Mouse (Mus musculus): Measurements from ENCODE around the gene Rbm33. TPM values are rescaled to one million over a fixed set of nuclear protein-coding genes. Genes with fewer than 3 reads are reported as not detected.

Gene Rbm33
- polyA plus RNA-seq, 1 experiment: 52.6 TPM

DNA sequence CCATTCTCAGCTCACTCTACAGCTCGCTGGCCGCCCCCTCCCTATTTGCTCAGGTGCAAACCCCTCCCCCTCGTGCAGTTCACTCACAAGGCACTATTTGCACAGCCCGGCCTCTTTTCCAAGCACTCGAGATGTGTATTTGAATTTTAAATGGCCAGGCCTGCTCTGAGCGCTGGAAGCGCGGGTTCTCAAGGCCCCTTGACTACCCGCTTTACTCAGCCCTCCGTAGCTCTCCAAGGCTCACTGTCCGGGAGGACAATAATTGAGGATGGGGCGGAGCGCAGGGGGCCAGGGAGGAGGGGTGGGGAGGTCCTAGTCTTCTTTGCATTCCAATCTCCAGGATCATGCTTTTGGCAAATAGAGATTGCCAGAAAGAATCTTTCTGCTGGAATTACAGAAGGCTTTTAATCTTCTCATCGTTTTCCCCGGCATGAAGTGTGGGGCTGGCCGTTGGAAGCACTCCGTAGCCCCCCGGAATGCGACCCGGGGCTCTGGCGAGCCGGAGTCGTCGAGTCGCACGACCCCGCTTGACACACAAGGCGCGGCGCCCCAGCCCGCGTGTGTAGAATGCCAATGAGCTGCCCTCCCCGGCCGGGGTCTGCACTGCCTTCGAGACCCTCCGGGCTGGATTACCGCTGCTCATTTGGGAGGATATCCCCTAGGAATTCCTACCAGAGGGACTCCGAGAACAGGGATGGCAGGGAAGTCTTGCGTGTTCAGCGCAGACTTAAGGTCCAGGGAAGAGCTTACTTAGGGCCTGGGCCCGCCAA, 142.7 kb downstream of the Rbm33 start:
- DNase-seq (ENCODE audit: extremely low spot score in 1 of 2, low spot score in 1 of 2): no peak

- DNase-seq (ENCODE audit: extremely low spot score in 1 of 2, low spot score in 1 of 2): no peak
Observed at GRCm38 (mm10) chr5:28460556-28461350, 143.8 kb downstream of the Rbm33 start.

DNA sequence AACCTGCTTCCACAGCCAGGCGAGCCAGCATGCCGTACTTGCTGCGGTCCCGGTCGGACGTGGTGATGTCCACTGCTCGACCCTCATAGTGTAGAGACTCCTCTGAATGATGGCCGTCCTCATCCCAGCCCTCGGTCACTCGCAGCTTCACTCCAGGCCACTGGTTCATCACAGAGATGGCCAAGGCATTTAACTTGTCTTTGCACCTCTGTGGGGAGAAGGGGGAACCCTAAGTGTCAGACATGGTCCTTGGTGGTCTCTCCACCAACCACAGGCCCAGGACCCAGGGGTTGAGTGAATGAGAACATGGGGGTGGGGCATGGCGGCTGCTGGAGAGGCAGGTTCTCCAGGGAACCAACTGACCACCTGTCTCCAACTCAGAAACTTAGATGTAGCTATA, 144.5 kb downstream of the Rbm33 start:
- DNase-seq (ENCODE audit: extremely low spot score in 1 of 2, low spot score in 1 of 2): no peak

- no peak for DNase-seq (ENCODE audit: extremely low spot score in 1 of 2, low spot score in 1 of 2)
Observed at GRCm38 (mm10) chr5:28462741-28463590, 146.0 kb downstream of the Rbm33 start.

DNA sequence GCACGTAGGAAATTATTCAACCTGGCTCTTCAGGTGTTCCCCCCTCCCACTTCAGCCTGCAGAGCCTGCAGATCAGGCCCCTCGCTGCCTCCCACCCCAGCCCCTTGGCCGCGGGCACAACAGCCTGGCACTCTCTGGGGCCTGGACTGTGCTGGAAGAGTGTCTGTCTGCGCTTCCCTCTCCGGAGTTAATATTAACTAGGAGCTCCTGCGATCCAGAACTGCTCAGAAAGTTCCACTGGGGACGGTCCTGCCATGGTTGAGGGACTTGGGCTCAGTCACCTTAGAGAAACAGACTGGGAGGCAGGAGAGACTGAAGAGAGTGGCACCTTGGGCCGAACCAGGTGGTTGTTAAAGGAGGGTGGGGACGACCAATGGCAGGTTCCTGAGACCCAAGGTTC, 146.7 kb downstream of the Rbm33 start:
- DNase-seq (ENCODE audit: extremely low spot score in 1 of 2, low spot score in 1 of 2): no peak

DNA sequence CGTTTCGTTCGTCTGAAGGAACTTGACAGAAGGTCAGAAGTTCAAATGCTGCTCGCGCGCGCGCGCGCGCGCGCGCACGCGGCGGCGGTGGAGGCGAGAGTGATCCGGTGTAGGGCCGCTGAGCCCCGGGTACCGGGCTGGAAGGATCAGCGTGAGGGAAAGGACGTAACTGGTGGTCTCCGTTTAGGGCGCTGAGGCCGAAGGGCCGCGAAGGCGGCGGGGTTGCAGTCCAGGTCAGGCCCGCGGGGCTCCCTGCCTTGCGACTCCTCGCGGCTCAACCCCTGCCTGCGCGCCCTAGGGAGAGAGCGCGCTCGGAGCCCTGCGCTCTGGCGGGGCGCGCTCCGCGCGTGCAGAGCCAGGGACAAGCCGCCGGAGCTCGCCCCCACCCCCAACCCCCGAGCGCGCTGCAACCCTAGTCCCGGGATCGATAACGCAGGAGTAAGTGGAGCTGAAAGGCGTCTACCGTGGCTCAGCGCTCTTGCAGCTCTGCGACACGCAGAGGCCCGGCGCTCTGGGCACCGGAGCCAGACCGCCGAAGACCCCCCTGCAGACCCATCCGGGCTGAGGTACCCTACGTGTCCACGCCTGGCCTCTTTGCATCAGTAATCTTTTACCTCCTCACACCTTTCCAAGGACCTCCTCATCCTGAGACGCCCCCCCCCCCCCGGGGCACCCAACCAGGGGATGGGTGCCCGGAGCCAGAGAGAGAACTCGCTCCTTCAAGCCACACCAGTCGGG, 147.6 kb downstream of the Rbm33 start:
- DNase-seq (ENCODE audit: extremely low spot score in 1 of 2, low spot score in 1 of 2): peak in 1 of 2 experiments; percentile 30

DNA sequence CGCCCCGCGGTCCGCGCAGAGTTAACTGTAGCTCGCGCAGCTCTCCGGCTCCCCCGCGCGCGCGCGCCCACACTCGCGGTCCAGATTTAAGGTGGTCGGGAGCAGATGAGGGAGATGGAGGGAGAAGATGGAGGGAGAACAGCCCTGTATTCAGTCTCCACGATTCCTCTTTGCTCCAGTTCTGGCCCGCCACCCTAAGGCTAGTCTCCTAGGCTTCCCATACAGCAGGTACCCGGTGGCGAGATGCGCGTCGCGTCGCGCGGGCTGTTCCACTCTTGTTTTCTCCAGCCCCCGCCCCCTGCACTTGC, 148.1 kb downstream of the Rbm33 start:
- DNase-seq (ENCODE audit: extremely low spot score in 1 of 2, low spot score in 1 of 2): peak in 1 of 2 experiments; percentile 77

DNA sequence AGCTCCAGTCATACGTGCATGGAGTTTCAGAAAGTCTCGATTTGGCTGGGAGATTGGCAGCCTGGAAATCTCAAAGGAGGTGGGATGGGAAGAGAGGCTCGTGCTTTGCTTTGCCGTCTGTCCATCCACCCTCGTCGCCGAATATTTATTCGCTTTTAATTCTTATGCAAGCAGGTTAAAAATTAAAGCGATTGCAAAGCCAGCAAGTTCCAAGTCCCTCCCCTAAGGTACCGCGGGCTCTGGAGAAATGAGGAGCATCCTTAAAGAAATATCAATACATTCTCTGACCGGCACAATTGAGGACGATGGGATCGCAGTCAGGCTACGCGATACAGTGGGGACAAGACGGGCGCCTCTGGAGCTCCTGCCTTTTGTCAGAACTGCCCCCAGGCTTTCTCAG, 148.6 kb downstream of the Rbm33 start:
- DNase-seq (ENCODE audit: extremely low spot score in 1 of 2, low spot score in 1 of 2): no peak

- no peak for DNase-seq (ENCODE audit: extremely low spot score in 1 of 2, low spot score in 1 of 2)
Observed at GRCm38 (mm10) chr5:28466351-28466750, 149.4 kb downstream of the Rbm33 start.

DNA sequence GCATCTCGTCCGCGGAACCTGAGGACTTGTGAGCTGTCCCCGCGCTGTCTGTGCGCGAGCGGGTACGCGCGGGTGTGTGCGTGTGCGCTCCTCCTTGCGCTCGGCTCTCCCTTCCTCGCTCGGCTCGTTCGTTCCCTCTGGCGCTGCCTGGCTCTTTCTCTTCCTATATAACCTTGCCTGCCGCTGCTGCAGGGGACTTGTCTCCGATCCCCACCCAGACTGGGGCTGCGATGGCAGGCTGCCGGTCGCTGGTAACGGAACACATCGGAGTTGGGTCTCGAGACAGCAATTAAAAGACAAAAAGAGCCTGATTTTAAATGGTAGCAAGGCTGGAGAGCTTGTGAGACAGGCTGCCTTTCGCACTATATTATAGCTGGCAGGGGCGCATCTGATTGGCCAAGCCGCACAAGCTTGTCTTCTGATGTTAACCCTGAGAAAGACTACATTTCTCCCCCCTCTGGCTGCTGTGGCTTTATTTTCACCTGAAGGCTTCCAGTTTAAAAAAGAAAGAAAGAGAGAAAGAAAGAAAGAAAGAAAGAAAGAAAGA, 149.9 kb downstream of the Rbm33 start, which contains the start of gene Shh:
TSS of gene Shh (minus strand) at position 497 of the 547 bp plus-strand sequence.
- DNase-seq (ENCODE audit: extremely low spot score in 1 of 2, low spot score in 1 of 2): peak in 1 of 2 experiments; percentile 69

Other genes with a start within 250 kb of the Rbm33 start
- gene Insig1, start 245.8 kb upstream of the Rbm33 start, polyA plus RNA-seq (2012; rRNA removed): 74.8 and 83.7 TPM in 2 replicates
- gene En2, start 151.4 kb upstream of the Rbm33 start, polyA plus RNA-seq (2012; rRNA removed): 0.29 and 0.30 TPM in 2 replicates
- 0.40 and 0.48 TPM in 2 replicates for gene Cnpy1, start 71.3 kb upstream of the Rbm33 start, polyA plus RNA-seq (2012; rRNA removed)
- 2.9 and 3.5 TPM in 2 replicates for gene Shh, start 150.1 kb downstream of the Rbm33 start, polyA plus RNA-seq (2012; rRNA removed)

Measured in frontal cortex, adult 2 months (tissue).